Mouse (Mus musculus): Measurements from ENCODE around the gene Lef1. TPM values are rescaled to one million over a fixed set of nuclear protein-coding genes. Genes with fewer than 3 reads are reported as not detected.

Lef1 gene
- total RNA-seq, 4 experiments from 2014 or later: 7.4 to 7.6 (median 7.4) TPM

DNA sequence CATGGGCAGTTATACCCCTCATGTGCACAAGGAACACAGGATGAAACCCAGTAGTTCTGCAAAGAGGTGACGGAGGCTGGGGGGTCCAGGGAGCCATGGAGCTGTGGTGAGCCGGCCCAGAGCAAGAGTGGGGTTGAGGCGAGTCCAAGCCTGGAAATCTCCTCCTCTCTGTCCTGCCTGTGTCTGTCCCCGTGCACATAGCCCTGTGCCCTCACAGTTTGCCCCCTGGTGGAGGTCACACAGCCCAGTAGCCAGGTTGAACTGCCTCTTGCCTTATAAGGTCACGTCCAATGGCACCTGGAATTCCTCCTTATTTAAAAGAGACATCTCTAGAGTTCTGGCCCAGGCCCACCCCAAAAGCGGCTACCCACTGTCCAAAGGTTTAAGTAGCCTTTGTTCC lies 137.2 kb downstream of the Lef1 start:
- no peak for DNase-seq (ENCODE audit: low spot score in 2 of 2)

DNA sequence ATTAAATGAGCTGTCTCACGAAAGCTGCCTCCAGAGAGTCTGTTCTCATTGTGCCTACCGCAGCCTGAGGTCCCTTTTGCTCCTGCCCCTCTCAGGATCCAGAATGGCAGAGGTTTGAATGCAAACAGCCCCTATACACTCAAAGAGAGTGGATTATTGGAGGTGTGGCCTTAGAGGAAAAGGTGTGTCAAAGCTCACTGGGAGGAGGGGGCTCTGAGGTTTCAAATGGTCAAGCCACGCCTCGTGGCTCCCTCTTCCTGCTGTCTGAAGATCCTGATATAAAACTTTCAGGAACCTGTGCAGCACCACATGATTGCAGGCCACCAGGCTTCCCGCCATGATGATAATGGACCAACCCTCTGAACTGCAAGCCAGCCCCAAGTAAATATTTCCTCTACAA lies 137.6 kb downstream of the Lef1 start:
- DNase-seq (ENCODE audit: low spot score in 2 of 2): no peak

DNA sequence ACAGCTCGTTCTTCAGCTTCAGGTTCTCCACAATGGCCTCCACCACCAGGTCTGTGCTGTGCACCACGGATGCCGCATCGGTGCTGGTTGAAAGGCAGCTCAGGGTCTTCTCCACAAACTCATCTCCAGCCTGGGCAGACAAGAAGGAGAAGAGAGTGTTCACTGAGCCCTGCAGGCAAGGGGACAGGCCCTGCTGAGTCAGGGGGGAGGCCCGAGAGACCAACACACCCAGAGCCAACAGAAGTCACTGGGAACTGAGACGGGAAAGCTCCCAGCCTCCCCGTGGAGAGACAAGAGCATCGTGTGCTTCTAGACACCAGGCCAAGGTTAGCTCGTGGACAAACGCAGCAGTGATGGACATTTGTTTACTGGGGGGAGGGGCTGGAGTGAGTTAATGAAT lies 138.2 kb downstream of the Lef1 start:
- no peak for DNase-seq (ENCODE audit: low spot score in 2 of 2)

DNA sequence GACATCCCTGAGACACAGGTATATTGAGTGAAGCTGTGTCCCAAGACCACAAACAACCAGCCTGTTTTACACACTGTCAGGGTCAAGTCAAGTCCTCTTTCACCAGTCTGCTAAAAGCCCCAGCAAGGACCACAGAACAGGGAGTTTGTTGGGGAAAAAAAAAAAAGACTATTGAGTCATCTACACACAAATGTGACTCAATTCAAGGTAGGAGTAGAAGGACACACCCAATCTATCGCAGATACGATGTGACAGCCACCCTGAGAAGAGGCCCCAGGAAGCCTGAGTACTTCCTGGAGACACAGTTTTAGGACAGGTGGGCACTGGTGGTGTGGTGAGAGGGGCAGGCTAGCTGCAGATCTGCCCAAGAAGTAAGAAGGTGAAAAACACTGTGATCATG lies 140.0 kb downstream of the Lef1 start:
- no peak for DNase-seq (ENCODE audit: low spot score in 2 of 2)

DNA sequence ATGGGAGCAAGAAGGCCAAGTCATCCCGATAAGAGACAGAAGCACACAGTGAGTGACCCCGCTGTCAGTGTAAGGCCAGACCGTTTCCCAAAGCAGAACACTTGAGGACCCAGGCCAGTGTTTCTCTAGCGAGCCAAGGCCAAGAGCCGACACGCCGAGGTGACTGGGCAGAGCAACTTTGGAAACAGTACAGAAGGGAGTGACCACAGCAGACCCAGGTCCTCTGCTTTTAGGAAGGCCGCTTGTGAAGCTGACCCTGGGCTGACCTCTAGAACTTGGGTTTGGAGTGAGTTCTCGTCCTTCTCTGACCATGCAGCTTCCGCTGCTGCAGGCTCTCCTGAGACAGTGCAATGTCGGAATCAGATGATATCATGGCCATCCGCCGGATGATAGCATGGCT lies 140.7 kb downstream of the Lef1 start:
- no peak for DNase-seq (ENCODE audit: low spot score in 2 of 2)

DNA sequence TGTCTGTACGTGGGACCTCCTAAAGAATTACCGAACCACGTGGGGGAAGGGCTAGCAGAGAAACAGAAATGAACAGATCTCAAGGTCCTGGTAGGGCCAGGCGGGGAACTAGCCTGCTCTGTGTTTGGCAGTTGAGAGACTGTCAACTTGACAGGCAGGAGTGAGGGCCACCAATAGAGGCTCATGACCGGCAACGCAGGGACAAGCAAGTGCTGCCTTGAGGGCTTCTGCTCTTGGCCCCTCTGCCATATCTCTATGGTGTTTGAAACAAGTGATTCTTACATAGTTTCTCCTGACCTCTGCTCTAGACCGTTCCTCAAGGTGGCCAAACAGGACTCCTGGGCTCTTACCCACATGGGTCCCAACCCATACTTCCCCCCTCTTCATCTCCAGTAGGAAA lies 141.3 kb downstream of the Lef1 start:
- DNase-seq (ENCODE audit: low spot score in 2 of 2): no peak

DNA sequence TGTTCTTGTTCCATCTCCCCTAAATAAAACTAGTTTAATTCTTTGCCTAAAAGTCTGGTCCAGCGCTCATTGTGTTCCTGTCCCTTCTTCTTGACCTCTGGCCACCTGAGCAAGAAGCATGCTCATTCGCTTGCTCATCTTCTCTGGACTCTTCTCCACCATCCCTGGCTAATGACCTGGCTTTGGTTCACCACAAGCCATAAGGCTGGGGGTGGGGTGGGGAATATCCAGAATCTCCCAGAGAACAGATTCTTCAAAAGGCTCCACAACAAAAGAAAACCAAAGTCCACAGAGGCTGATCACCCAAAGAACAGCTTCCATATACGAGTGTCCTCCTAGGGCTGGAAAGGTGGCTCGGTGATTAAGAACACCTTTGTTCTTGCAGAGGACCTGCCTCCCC lies 144.7 kb downstream of the Lef1 start:
- DNase-seq (ENCODE audit: low spot score in 2 of 2): no peak

DNA sequence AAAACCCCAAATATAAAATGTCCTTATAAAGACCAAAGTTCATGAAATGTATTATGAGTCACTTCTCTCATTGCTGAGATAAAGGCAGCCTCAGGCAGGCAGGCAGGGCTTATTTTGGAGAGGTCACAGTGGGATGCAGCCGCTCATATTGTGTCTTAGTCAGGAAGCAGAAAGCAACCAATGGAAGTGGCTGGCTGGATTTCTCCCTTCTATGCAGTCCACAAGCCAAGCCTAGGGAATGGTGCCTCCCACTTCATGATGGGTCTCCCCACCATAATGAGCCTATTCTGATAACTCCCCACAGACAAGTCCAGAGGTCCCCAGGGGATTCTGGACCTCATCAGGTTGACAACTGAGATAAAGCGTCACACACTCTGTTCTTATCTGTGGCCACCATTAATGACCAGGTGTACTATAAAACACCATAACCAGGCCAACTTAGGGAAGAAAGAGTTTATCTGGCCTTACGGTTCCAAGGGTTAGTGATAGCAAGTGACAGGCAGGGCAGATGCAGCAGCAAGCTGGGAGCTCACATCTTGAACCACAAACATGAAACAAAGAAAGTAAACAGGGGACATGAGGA lies 145.2 kb downstream of the Lef1 start:
- no peak for DNase-seq (ENCODE audit: low spot score in 2 of 2)

DNA sequence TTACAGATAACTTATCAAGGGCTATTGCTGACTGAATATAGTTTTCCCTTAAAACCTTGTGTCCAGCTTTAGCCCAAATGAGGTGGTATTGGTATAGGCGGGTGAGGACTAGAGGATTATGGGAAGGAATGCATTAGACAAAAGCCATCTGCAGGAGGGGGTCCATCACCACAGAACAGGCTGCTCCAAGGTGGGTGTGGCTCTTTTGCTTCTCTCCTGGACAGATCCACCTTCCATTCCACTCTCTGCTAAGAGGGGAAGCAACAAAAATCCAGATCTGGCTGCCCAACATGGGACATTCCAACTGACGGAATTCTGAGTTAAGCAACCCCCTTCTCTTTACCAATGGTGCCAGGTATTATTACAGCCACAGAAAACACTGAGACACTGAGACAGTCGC lies 148.7 kb downstream of the Lef1 start:
- no peak for DNase-seq (ENCODE audit: low spot score in 2 of 2)

DNA sequence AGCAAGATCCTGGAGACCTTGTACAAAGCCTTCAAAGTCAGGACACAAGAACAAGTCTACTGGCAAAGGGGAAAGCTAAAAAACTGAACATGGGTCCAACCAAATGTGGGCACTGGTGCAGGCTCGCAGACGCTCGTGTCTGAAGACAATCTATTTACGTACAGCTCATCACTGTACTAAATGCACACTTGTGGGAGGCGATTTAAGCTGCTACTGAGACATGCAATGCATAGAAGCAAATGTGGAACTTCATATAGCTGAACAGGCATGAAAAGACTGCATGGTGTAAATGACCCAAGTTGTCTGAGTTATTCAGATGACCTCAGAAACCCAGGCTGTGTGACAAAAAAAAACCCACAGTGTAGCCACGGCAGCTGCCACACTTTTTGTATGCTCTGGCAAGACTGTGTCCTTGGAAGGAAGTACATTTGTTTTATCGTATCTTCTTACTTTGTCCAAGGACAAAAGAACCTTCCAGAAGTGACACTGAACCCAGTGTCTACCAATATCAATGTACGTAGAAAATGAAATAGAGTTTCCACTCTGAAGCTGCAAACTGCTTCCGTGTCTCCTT lies 149.2 kb downstream of the Lef1 start:
- no peak for DNase-seq (ENCODE audit: low spot score in 2 of 2)

DNA sequence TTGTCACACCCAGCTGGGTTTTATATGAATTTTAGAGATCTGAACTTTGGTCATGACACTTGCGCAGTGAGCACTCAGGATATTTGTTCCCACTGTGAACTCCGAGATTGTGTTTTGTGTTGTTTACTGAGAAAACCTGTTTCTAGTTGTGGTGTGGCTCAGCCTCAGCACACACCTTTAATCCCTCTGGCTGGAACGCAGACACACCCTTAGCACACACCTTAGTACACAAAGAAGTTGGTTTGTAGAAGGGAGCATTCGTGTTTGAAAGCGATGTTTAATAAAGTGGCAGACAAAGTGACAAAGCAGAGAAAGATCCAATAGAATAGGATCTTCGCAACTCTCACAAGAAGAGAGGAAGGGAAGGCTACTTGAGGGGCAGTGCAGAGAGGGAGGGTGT lies 150.1 kb downstream of the Lef1 start:
- no peak for DNase-seq (ENCODE audit: low spot score in 2 of 2)

DNA sequence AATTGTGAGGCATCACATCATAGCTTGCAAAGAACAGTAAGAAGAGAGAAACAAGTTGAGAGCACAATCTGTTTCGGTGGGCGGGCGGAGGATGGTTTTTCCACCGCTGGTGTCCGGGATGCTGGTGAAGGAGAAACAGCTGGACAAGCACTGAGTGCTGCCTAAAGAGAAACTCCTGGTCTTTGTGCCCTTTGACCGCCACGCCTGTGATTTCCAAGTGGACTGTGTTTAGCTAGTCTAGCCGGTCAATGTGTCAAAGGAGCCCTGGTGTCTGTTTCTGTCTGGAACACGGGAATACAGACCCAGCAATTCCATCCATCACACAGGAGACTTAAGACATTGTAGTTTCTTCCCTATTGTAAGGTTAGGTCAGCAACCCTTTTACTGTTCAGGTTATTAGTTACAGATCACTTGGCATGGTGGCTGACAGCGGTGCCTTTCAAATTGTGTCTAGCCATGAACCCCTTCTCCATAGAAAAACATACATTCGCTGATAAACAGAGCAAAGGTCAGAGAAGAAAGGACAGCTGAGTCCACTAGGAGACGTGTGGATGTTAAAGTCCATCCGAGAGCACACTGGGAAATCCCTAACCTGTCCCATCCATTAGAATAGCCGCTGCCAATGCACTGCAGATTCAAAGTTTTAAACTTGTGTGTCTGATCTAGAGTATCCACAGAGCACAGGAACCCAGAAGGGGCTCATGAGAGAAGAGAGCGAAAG lies 153.7 kb downstream of the Lef1 start:
- no peak for DNase-seq (ENCODE audit: low spot score in 2 of 2)

DNA sequence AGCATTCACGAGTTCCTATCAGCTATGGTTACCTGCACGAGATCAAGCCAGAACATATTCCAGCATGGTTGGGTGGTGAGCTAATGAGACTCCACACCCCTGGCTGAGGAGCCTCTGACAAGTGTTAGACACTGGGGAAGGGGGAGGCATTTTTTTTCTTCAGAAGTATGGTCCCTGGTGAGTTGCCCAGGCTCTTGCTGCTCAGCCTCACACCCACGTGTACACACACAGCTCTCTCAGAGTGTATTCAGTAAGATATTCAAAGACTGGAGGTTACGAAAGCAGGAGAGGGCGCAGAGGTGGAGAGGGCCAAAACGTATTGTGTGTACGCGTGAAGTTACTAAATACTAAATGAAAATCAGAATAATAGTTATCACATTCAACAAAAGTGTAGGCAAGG lies 155.2 kb downstream of the Lef1 start:
- no peak for DNase-seq (ENCODE audit: low spot score in 2 of 2)

DNA sequence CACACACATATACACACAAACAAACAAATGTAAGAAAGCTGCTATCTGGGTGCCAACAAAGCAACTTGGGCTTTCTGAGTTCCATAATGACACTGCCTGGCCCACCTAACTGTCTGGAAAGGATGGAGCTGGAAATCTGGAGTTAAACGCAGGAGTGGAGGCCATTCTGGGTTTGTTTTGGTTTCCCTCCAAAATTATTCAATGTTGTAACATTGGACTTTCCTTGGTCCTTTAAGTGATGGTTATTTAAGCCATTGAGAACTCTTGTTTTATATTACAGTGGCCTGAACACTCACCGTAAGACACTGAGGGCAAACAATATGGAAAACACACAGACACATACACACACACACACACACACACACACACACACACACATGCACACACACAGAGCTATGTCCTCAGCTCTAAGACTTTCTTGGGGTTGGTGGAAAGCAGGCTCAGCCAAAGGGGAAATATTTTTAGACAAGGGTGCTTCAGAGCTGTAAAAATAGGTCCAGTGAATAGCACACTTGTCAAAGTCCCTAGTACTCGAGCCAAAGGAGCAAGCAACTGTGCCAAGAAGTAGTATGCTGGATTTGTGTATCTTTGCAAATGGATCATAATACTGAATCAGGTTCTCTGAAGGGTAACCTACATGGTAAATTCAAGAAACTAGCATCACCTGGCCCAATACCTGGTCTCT lies 156.2 kb downstream of the Lef1 start:
- no peak for DNase-seq (ENCODE audit: low spot score in 2 of 2)

DNA sequence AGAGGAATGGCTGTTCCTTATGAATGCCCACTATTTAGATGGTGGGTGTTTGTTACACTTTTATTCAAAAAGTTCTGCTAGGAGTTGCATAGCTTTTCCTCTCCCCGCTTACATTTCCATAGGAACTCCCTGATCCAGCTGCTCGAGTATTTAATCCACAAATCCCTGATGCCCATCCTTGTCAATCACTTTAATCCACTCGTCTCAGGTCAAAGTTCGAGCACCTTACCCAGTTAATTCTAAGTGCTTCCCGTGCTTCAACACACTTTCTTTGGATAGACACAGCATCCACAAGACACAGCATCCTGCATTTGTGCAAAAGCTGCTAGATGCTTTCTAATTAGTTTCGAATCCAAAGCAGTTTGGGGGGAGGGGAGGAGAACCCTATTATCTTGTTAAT lies 160.1 kb downstream of the Lef1 start:
- no peak for DNase-seq (ENCODE audit: low spot score in 2 of 2)

DNA sequence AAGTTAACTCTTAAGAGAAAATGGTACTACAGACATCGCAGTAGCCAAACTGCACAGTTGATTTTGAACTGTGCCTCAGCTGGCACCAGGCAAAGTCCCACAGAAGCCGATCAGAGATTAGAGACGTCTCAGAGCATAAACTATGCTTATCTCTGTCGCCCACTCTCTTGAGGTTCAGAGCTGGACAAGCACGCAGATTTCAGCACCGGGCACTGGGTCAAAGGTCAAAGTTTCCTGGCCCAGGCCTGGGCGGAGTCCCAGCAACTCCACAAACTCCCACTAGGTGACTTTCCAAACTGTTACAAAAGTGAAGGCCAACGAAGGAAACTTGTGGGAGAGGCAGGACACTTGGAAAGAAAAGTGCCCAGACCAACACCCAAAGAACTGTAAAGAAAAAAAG lies 160.9 kb downstream of the Lef1 start:
- no peak for DNase-seq (ENCODE audit: low spot score in 2 of 2)

DNA sequence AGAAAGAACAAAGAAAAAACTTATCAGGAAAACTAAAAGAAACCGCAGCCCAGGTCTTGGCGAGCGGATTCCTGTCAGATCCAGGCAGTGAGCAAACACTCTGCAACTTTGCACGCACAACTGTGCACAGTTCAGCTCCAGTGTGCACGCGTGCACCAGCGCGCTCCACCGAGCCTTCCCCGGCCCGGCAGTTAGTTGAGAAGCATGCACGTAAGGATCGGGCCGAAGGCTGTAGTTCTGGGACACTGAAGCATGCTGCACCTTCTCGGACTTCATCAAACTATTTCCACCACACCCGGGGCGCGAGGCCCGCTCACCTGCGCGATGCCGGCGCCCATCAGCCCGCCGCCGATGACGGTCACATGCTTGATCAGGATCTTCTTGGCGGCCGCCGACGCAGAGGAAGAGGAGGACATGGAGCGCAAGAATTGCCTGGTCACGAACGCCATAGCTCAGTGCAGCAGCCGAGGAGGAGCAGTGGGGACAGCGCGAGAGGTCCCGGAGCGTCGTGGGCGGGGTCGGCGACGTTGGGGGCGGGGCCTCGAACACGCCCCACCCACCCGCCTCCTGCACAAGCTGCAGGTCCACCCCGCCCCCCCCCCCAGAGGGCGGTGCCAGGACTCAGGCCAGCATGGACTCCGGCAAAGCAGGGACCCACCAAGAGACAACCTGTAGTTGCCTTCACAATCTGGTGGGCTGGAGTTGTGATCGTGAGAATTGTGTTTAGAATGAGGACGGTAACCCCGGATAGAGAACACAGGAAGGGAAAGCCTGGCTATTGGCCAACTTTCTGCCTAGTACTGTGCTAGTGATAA lies 161.5 kb downstream of the Lef1 start, which contains the start of gene Hadh:
Gene Hadh (minus strand): TSS at position 543 of the 815 bp plus-strand sequence.
- peak; percentile 50 to 75 for DNase-seq (ENCODE audit: low spot score in 2 of 2)

DNA sequence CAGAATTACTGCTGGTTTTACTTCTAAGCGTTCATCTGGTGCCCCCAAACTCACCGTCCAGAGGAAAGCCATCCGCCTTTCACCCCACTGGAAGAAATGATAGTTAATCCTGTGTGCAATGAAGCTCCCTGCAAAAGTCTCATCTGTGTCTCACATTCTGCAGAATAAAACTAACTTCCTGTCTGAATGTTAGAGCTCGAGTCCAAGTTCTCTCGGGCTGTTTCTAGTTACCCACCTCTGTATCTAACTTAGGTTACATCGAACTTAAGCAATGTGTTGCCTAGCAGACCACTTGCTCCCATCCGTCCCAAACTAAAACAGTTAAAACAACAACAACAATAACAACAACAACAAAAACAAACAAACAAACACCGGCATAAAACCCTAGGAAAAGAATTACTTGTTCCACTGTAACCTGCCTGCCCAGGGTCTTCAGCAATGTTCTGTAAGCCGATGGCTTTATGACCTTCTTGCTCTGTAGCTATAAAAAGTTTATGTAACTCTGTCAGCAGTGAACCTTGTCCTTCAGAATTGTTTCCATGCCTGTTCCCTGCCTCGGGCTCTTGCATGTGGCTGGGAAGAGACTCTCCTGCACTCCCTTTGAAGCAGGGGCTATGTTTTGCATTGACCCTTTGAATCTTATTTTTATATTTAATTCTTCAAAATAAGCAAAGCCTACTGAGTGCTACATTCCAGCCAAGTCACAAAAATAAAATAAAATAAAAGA lies 162.3 kb downstream of the Lef1 start:
- no peak for DNase-seq (ENCODE audit: low spot score in 2 of 2)
